Mouse (Mus musculus): Measurements from ENCODE around the gene Ttll9.

Ttll9 gene

GRCm38 (mm10) chr2:152962091-152962793 lies at the start of gene Ttll9:
Gene Ttll9, plus strand, starts transcription at chr2:152962485.
- DNase-seq, result peak; percentile 32

DNA sequence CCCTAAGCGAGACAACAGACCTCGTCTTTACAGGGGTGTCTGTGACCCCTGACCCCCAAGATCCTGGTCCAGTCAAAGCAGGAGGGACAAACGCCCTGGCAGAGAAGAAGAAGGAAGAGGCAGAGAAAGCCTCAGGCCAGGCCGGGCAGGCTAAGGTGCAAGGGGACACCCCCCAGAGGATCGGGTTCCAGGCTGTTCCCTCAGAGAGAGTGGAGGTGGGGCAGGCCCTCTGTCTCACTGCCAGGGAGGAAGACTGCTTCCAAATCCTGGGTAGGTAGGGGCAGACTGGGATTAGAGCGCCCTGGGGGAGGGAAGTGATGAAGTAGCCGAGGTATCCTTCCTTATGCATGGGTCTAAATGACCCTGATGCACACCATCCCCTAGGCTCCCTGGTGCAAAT lies 48.8 kb upstream of the Ttll9 start:
- DNase-seq, result no peak

GRCm38 (mm10) chr2:152914310-152915120 lies 47.8 kb upstream of the Ttll9 start:
- DNase-seq, result peak; percentile 80

DNA sequence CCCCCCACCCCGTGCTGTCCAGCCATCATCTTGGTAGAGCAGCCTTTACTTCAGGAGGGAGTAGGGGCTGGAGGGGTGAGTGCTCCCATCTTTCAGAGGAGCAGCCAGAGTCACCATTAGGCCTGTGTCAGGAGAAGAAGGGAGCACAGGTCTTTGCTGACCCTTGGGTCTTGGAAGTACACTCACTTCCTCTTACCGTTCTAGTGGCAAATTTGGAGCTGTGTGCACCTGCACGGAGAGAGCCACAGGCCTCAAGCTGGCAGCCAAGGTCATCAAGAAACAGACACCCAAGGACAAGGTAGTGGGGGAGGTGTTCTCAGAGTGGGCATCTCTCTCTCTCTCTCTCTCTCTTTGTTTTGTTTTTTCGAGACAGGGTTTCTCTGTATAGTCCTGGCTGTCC lies 46.8 kb upstream of the Ttll9 start:
- no peak for DNase-seq

- DNase-seq, result no peak
Observed at GRCm38 (mm10) chr2:152916111-152916510, 46.2 kb upstream of the Ttll9 start.

DNA sequence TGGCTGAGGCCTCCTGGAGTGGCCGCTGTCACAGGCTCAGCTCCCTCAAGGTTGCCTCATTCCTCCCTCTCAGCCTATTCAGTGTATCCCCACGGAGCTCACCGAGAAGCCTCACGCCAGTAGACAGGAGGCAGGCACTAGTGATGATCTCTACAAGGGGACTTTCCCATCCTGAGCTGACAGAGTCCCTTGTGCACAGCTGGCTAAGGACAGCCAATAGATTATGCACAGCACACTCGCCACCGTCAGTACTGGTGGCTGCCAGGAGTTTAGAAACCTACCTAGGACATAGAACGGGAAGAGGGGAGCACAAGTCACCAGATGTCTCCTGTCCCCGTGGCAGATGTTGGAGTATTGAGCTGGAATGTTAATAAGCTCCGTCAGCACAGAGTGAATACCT lies 44.6 kb upstream of the Ttll9 start:
- no peak for DNase-seq

- no peak for DNase-seq
Observed at GRCm38 (mm10) chr2:152922376-152922775, 39.9 kb upstream of the Ttll9 start.

DNA sequence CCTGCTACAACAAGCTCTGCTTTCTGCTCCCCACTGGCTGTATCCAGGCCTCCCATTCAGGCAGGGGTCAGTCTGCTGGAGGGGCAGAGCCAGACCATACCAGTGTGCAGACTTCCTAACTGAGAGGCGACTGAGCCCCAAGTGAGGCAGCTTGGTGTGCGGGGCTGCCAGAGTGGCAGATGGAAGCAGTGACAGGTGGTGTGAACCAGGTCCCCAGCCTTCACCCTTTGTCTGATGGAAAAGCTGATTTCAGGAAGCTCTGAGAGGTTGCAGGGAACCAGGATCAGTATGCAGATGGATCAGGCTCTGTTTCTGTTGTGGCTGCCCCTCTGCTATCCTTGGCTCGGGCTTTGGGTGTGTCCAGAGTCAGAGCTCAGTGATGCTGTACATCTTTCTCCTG lies 38.7 kb upstream of the Ttll9 start:
- no peak for DNase-seq

GRCm38 (mm10) chr2:152924128-152924527 lies 38.2 kb upstream of the Ttll9 start:
- DNase-seq, result no peak

GRCm38 (mm10) chr2:152924543-152924942 lies 37.7 kb upstream of the Ttll9 start:
- DNase-seq, result no peak

GRCm38 (mm10) chr2:152925189-152925872 lies 37.0 kb upstream of the Ttll9 start:
- no peak for DNase-seq

- no peak for DNase-seq
Observed at GRCm38 (mm10) chr2:152926896-152927295, 35.4 kb upstream of the Ttll9 start.

- DNase-seq, result no peak
Observed at GRCm38 (mm10) chr2:152927371-152927770, 34.9 kb upstream of the Ttll9 start.

DNA sequence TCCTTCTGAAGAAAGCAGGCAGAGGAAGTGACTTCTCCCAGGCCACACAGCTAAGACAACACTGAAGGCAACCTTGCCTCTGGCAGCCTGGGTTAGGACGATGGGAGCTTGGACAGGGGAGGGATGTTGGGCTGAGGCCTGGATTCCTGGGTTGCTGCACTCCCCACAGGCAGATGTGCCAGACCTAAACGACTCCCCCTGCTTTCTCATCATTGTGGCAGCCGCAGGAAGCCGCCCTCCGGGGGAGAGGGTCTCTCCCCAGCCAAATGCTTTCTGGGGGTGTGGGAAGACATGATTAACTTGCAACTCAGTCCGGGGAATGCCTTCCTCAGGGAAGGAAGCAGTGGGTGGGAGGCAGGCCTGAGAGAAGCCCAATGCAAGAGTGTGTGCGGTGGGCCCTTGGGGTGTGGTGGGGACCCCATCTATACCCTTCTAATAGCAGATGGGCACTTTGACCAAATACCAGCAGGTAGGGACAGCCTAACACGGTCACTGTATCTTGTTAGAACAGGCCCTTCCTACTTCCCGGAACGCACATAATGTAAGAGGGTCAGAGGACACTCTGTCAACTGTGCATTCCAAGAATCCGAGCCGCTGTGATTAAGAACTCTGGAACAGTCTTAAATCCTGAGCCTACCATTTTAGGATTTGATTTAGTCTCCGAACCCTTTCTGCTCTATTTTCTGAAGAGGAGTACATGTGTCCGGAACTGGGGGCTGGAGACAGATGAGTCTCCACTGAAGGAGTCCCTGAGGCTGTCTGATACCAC lies 33.9 kb upstream of the Ttll9 start:
- no peak for DNase-seq

GRCm38 (mm10) chr2:152928988-152929370 lies 33.3 kb upstream of the Ttll9 start:
- no peak for DNase-seq

- DNase-seq, result no peak
Observed at GRCm38 (mm10) chr2:152930276-152930675, 32.0 kb upstream of the Ttll9 start.

GRCm38 (mm10) chr2:152931456-152932160 lies 30.7 kb upstream of the Ttll9 start:
- no peak for DNase-seq

- no peak for DNase-seq
Observed at GRCm38 (mm10) chr2:152933048-152933447, 29.2 kb upstream of the Ttll9 start, which contains the start of gene Foxs1. Gene Foxs1, minus strand, starts transcription at chr2:152933208.

- peak; percentile 50 for DNase-seq
Observed at GRCm38 (mm10) chr2:152933614-152934013, 28.7 kb upstream of the Ttll9 start.

DNA sequence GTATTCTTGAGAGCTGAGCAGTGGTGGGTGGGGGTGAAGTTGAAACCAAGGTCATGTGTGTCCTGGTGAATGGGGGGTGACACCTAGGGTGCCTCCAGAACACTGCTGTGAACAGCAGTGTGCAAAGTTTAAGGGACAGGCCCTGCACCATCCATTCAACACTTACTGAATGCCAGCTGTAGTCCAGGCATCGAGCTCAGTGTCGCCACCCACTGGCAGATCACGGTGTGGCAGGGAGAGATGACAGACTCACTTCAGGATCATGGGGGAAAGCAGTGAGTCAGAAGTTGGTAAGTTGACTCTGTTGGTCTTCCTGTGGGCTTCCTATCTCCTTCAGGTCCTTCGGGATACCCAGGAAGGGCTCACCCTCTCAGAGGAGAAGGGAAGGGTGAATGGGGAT lies 22.4 kb upstream of the Ttll9 start:
- peak; percentile 56 for DNase-seq

DNA sequence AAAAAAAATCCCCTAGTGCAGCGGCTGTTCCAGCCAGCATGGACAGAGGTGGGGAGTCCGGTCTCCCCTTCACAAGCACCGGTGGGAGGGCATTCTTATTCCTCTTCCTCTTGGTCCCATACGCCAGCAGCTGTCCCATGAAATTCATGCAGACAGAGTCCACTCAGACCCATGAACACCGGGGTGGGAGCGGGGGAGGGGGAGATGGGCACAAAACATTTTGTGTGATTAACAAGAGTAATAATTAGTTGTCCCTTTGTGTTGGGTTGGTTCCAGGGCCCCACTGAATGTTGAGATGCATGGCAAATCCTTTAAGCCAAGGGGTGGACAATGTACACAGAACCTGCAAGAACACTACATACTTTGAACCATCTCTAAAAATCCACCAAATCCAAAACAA lies 21.2 kb upstream of the Ttll9 start:
- no peak for DNase-seq

DNA sequence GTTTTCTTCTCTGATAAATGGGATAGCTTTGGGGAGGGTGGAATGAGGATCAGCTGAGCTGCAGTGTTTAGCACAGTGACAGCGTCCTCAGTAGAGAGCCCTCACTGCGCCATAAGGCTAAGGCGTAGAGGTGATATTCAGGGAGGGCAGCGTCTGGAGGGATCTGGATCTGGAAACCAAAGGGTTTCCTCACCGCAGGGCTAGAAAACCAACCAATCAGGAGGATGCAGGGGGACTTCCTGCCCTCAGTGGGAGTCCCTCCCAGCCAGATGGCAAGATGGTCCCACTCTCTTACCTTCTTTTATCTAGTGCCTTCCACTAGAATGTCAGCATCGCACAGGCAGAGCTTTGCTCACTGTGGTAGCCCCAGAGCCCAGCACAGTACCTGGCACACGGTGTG lies 20.5 kb upstream of the Ttll9 start:
- peak; percentile 15 for DNase-seq

All from thymus, postnatal 14 days (tissue).